Mouse (Mus musculus) myocyte (in vitro differentiated cells): ENCODE data around the gene Nr1h3. TPM values are rescaled to one million over a fixed set of nuclear protein-coding genes. Genes with fewer than 3 reads are reported as not detected.

Experiments used
- H3K27me3 ChIP-seq: one replicate; pipeline ENCODE4 v1.6.1; 2011; ENCODE audit not compliant: control insufficient read depth, insufficient read depth, insufficient read length
- H3K36me3 ChIP-seq: one replicate; pipeline ENCODE4 v1.6.1; 2011; ENCODE audit not compliant: control insufficient read depth, insufficient read depth
- H3K4me2 ChIP-seq: one replicate; pipeline ENCODE4 v1.6.1; 2011; ENCODE audit warnings: low read depth, control low read depth
- H3K4me3 ChIP-seq: one replicate; pipeline ENCODE4 v1.5.1; 2011; ENCODE audit warnings: mild to moderate bottlenecking, control low read depth, moderate library complexity
- H3K79me2 ChIP-seq: one replicate; pipeline ENCODE4 v1.6.1; 2011; ENCODE audit not compliant: control insufficient read depth, insufficient read depth
- H3ac ChIP-seq: one replicate; pipeline ENCODE4 v1.6.1; 2011; ENCODE audit not compliant: control insufficient read depth, insufficient read length
- CEBPB ChIP-seq: IDR thresholded peaks from 2 replicates; pipeline ENCODE4 v1.6.1; 2011; ENCODE audit warnings: mild to moderate bottlenecking, moderate library complexity; ENCODE audit not compliant: poor library complexity, insufficient read depth, severe bottlenecking
- E2F4 ChIP-seq: IDR thresholded peaks from one replicate; pipeline ENCODE4 v1.6.1; 2011; ENCODE audit warnings: mild to moderate bottlenecking, control low read depth, moderate library complexity; ENCODE audit not compliant: insufficient read depth
- MAX ChIP-seq: IDR thresholded peaks from one replicate; pipeline ENCODE4 v1.6.1; 2011; ENCODE audit warnings: low read depth, mild to moderate bottlenecking, control low read depth
- MYOD1 ChIP-seq, 3 experiments: IDR thresholded peaks; one replicate each; pipeline ENCODE4 v1.6.1; 2011; ENCODE audit warnings: control low read depth in 2 of 3, low read depth in 2 of 3, mild to moderate bottlenecking in 2 of 3, moderate library complexity in 1 of 3; ENCODE audit not compliant: insufficient read length in 2 of 3, control insufficient read depth in 1 of 3
- MYOG ChIP-seq, 3 experiments: IDR thresholded peaks; one replicate each; pipeline ENCODE4 v1.6.1; 2011; ENCODE audit warnings: control low read depth in 2 of 3, low read depth in 2 of 3, mild to moderate bottlenecking in 2 of 3; ENCODE audit not compliant: insufficient read length in 2 of 3, control insufficient read depth in 1 of 3, insufficient read depth in 1 of 3
- POLR2A ChIP-seq: IDR thresholded peaks from one replicate; pipeline ENCODE4 v1.6.1; 2011; ENCODE audit warnings: low read depth, mild to moderate bottlenecking, control low read depth, moderate library complexity; ENCODE audit not compliant: insufficient read length
- POLR2AphosphoS2 ChIP-seq: IDR thresholded peaks from one replicate; pipeline ENCODE4 v1.6.1; 2011; ENCODE audit warnings: low read depth, control low read depth; ENCODE audit not compliant: insufficient read length
- REST ChIP-seq: IDR thresholded peaks from one replicate; pipeline ENCODE4 v1.6.1; 2011; ENCODE audit warnings: mild to moderate bottlenecking, control low read depth, moderate library complexity; ENCODE audit not compliant: insufficient read depth, insufficient read length
- SRF ChIP-seq: IDR thresholded peaks from one replicate; pipeline ENCODE4 v1.6.1; 2011; ENCODE audit warnings: low read depth; ENCODE audit not compliant: control insufficient read depth, insufficient read length
- TCF12 ChIP-seq: IDR thresholded peaks from one replicate; pipeline ENCODE4 v1.6.1; 2011; ENCODE audit warnings: mild to moderate bottlenecking, control low read depth; ENCODE audit not compliant: poor library complexity, insufficient read depth, severe bottlenecking
- TCF3 ChIP-seq: IDR thresholded peaks from one replicate; pipeline ENCODE4 v1.6.1; 2011; ENCODE audit warnings: low read depth, control low read depth; ENCODE audit not compliant: insufficient read length
- USF1 ChIP-seq: IDR thresholded peaks from one replicate; pipeline ENCODE4 v1.6.1; 2011; ENCODE audit warnings: low read depth, mild to moderate bottlenecking, control low read depth, moderate library complexity
- polyA plus RNA-seq: library from polyadenylated mRNA; unstranded; fragments of >200 nt; fragmentation: generic; extraction: Trizol; gene quantifications from one replicate; pipeline ENCODE4 v1.2.1, GENCODE M21; 2012; ENCODE audit warnings: missing spikeins

The Nr1h3 gene
- polyA plus RNA-seq, 1 experiment = 0.53 TPM

- H3K4me2 ChIP-seq = peak overlapping the region; percentile 83
- H3K79me2 ChIP-seq = no peaks in the 10 kb centered on the region
- peak overlapping the region; percentile 33 for H3ac ChIP-seq
These were observed 480 bp upstream of the Nr1h3 start for GRCm38 (mm10) chr2:91202972-91203656.

GRCm38 (mm10) chr2:91198888-91199287 lies 3.7 kb downstream of the Nr1h3 start:
- no peaks in the 10 kb centered on the region for H3K79me2 ChIP-seq
- no peak overlapping the region for H3K4me3 ChIP-seq
- no peaks in the 10 kb centered on the region for H3K36me3 ChIP-seq
- no peaks in the 10 kb centered on the region for H3K27me3 ChIP-seq
- no peak overlapping the region for H3K4me2 ChIP-seq
- no peak for TF ChIP-seq MAX
- no peak for TF ChIP-seq POLR2AphosphoS2
- TF ChIP-seq SRF = no peak
- no peak for TF ChIP-seq REST
- no peak for TF ChIP-seq MYOG (IDR thresholded peaks at IDR 0.05; ENCODE audit: control insufficient read depth in 1 of 3, insufficient read depth in 1 of 3, insufficient read length in 2 of 3, low read depth in 2 of 3)
- no peak for TF ChIP-seq E2F4
- TF ChIP-seq USF1 = no peak
- TF ChIP-seq CEBPB = no peak
- TF ChIP-seq TCF12 = no peak
- TF ChIP-seq POLR2A = no peak
- no peak for TF ChIP-seq TCF3
- no peak for TF ChIP-seq MYOD1 (IDR thresholded peaks at IDR 0.05; ENCODE audit: control insufficient read depth in 1 of 3, insufficient read length in 2 of 3, low read depth in 2 of 3)
- no peak overlapping the region for H3ac ChIP-seq

More at GRCm38 (mm10) chr2:91202972-91203656, 480 bp upstream of the Nr1h3 start:
- H3K4me3 ChIP-seq = peak overlapping the region; percentile 77
- H3K36me3 ChIP-seq = peaks cover 6% of the 10 kb centered on the region
- no peaks in the 10 kb centered on the region for H3K27me3 ChIP-seq
- TF ChIP-seq MAX (no peak), POLR2AphosphoS2 (no peak), MYOD1 (IDR thresholded peaks at IDR 0.05; ENCODE audit: control insufficient read depth in 1 of 3, insufficient read length in 2 of 3, low read depth in 2 of 3) (no peak), POLR2A (no peak), REST (no peak)

- TF ChIP-seq CEBPB (no peak), TCF12 (no peak), E2F4 (no peak), MYOG (IDR thresholded peaks at IDR 0.05; ENCODE audit: control insufficient read depth in 1 of 3, insufficient read depth in 1 of 3, insufficient read length in 2 of 3, low read depth in 2 of 3) (no peak), POLR2A (no peak), MYOD1 (IDR thresholded peaks at IDR 0.05; ENCODE audit: control insufficient read depth in 1 of 3, insufficient read length in 2 of 3, low read depth in 2 of 3) (no peak), SRF (no peak), USF1 (no peak), POLR2AphosphoS2 (no peak), MAX (no peak)
These were observed 6.0 kb downstream of the Nr1h3 start for GRCm38 (mm10) chr2:91196577-91197001.

GRCm38 (mm10) chr2:91194624-91195332 lies 7.9 kb downstream of the Nr1h3 start:
- Histone ChIP-seq H3K4me3 (no peak overlapping the region), H3K27me3 (no peaks in the 10 kb centered on the region), H3K4me2 (no peak overlapping the region), H3ac (no peak overlapping the region), H3K79me2 (no peaks in the 10 kb centered on the region), H3K36me3 (no peaks in the 10 kb centered on the region)
- TF ChIP-seq MYOD1 (IDR thresholded peaks at IDR 0.05; ENCODE audit: control insufficient read depth in 1 of 3, insufficient read length in 2 of 3, low read depth in 2 of 3) = no peak
- TF ChIP-seq TCF12 = no peak
- no peak for TF ChIP-seq REST
- no peak for TF ChIP-seq MYOG (IDR thresholded peaks at IDR 0.05; ENCODE audit: control insufficient read depth in 1 of 3, insufficient read depth in 1 of 3, insufficient read length in 2 of 3, low read depth in 2 of 3)
- no peak for TF ChIP-seq TCF3
- TF ChIP-seq SRF = no peak
- no peak for TF ChIP-seq E2F4
- TF ChIP-seq POLR2AphosphoS2 = no peak
- TF ChIP-seq USF1 = no peak
- TF ChIP-seq MAX = no peak
- no peak for TF ChIP-seq CEBPB
- TF ChIP-seq POLR2A = no peak

More at GRCm38 (mm10) chr2:91196577-91197001, 6.0 kb downstream of the Nr1h3 start:
- Histone ChIP-seq H3K4me3 (no peak overlapping the region), H3K4me2 (no peak overlapping the region), H3K79me2 (no peaks in the 10 kb centered on the region), H3K27me3 (no peaks in the 10 kb centered on the region), H3K36me3 (no peaks in the 10 kb centered on the region), H3ac (no peak overlapping the region)
